Mouse (Mus musculus) erythroblast, embryonic 14.5 days (primary cell): Measurements from ENCODE around the gene Lhx5.

Source experiments
- GATA1 ChIP-seq: IDR thresholded peaks from 2 replicates; pipeline ENCODE4 v1.6.1; 2012; ENCODE audit warnings: low read length, inconsistent platforms, mixed read lengths
- TAL1 ChIP-seq: IDR thresholded peaks from 3 replicates; pipeline ENCODE4 v1.6.1; 2012; ENCODE audit warnings: low read length, inconsistent platforms, mixed read lengths

GRCm38 (mm10) chr5:120408933-120409332 lies 22.6 kb upstream of the Lhx5 start:
- TF ChIP-seq GATA1 (no peak), TAL1 (no peak)
